Mouse (Mus musculus) adipocyte (in vitro differentiated cells): ENCODE measurements around the gene Gm13304.
"Not testable (repeated sequence)": the region's sequence is repeated elsewhere in the genome, so short reads cannot be mapped to it uniquely, and the experiment has no call there.

Experiments
- DNase-seq: peaks from one replicate; pipeline ENCODE4 v3.0.0-alpha.2; 2016; ENCODE audit warnings: low spot score

The Gm13304 gene

DNA sequence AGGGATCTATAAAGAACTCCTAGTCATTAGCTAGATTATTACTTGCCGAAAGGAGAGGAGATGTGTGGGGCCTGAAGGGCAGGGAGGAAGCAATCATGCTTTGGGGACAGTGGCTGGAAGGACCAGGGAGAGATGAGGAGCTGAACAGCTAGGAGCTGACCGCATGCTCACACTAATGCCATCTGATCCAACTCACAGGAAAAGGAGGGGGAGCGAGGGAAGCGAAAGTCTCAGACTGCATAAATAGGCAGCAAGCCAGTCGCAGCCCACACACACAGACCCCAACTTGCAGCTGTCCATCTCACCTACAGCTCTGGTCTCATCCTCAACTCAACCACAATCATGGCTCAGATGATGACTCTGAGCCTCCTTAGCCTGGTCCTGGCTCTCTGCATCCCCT lies at the start of gene Gm13304:
TSS of gene Gm13304 (plus strand) at position 301 of the 400 bp plus-strand sequence.
- not testable (repeated sequence) for DNase-seq

GRCm38 (mm10) chr4:42090907-42091306 lies 23.7 kb upstream of the Gm13304 start, which contains the start of gene Gm3893:
Gm3893 (plus strand) TSS chr4:42091207.
- not testable (repeated sequence) for DNase-seq

DNA sequence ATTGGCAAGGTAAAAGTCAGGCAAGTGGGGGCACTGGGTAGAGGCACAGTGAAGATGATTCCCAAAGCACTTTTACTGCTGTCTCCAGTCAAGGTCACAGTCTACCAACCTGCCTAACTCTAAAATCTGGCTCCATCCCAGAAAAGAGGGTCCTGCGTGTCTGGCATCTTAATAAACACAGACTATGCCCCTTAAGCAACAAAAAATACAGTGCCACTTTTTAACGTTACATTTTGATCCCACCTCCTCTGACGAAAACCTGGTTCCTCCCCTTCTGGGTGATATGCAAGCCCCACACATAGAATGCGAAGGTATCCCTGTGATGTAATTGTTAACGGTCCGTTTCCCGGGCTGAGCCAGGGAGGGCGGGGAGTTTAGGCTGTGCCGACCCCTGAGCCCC lies 38.5 kb downstream of the Gm13304 start, which contains the start of gene Gm13306:
TSS of gene Gm13306 (plus strand) at position 301 of the 400 bp plus-strand sequence.
- DNase-seq, result not testable (repeated sequence)
